Mouse (Mus musculus): ENCODE data around the gene Pik3r3.

- no peak for TF ChIP-seq CTCF (IDR thresholded peaks at IDR 0.05; ENCODE audit: low read depth)
- no peak for TF ChIP-seq EP300 (IDR thresholded peaks at IDR 0.05; ENCODE audit: low read depth)
Observed at GRCm38 (mm10) chr4:116329256-116329655, 107.8 kb downstream of the Pik3r3 start.
